Mouse (Mus musculus): ENCODE data around the gene Sulf2. TPM values are rescaled to one million over a fixed set of nuclear protein-coding genes. Genes with fewer than 3 reads are reported as not detected.

The Sulf2 gene
- polyA plus RNA-seq, 1 experiment, result 14.2 TPM

DNA sequence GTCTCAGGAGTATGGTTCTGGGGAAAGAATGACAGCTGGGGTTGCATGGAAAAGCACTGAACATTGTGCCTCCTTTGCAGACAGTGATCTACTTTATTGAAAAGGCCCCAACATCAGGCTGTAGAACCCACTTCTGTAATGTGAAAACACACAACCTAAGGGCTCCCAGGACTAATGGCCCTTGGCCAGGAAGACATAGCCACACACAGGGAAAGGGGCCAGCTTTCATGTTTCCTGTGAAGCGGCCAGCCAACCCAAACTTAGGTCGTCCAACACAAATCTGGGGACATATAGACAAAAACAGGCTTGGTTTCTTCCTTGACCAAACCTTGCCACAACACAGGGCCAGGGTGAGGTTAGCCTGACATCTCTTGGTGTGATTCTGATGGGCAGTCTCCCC is 35.5 kb downstream of the Sulf2 start:
- H3K27ac ChIP-seq (ENCODE audit: control insufficient read depth, insufficient read depth, low read depth, low read length), result no peak overlapping the region
- H3K27me3 ChIP-seq (ENCODE audit: control insufficient read depth, insufficient read depth, low read length), result no peaks in the 10 kb centered on the region
- H3K4me1 ChIP-seq (ENCODE audit: control insufficient read depth, insufficient read depth, low read length), result peaks cover 13% of the 10 kb centered on the region
- no peaks in the 10 kb centered on the region for H3K36me3 ChIP-seq (ENCODE audit: control insufficient read depth, insufficient read depth, low read length)
- no peak for TF ChIP-seq POLR2A (IDR thresholded peaks at IDR 0.05; ENCODE audit: control insufficient read depth, low read depth, low read length)
- TF ChIP-seq CTCF (IDR thresholded peaks at IDR 0.05; ENCODE audit: control insufficient read depth, insufficient read depth, insufficient replicate concordance, low read depth, low read length), result no peak
- H3K4me3 ChIP-seq (ENCODE audit: control insufficient read depth, low read depth, low read length), result no peak overlapping the region

DNA sequence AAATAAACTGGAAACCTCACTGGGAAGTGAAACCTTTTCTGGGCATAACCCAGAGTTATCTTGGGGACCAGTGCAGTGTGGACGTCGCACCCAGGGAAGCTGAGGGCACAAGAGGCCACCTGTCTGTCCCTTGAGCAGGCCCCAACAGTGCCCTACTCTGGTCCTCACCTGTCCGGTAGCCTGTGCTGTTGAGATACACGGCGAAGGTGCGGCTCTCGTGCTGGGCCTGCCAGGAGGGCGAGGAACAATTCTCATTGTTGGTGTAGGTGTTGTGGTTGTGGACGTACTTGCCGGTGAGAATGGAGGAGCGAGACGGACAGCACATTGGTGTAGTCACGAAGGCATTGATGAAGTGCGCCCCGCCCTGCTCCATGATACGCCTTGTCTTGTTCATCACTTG is 38.8 kb downstream of the Sulf2 start:
- Histone ChIP-seq H3K27me3 (ENCODE audit: control insufficient read depth, insufficient read depth, low read length) (no peaks in the 10 kb centered on the region), H3K4me1 (ENCODE audit: control insufficient read depth, insufficient read depth, low read length) (peaks cover 9% of the 10 kb centered on the region; the same call in 1 of the 2 replicates), H3K4me3 (ENCODE audit: control insufficient read depth, low read depth, low read length) (no peak overlapping the region), H3K36me3 (ENCODE audit: control insufficient read depth, insufficient read depth, low read length) (no peaks in the 10 kb centered on the region), H3K27ac (ENCODE audit: control insufficient read depth, insufficient read depth, low read depth, low read length) (no peak overlapping the region; the same call in 1 of the 2 replicates)
- TF ChIP-seq CTCF (IDR thresholded peaks at IDR 0.05; ENCODE audit: control insufficient read depth, insufficient read depth, insufficient replicate concordance, low read depth, low read length) (no peak), POLR2A (IDR thresholded peaks at IDR 0.05; ENCODE audit: control insufficient read depth, low read depth, low read length) (no peak)

DNA sequence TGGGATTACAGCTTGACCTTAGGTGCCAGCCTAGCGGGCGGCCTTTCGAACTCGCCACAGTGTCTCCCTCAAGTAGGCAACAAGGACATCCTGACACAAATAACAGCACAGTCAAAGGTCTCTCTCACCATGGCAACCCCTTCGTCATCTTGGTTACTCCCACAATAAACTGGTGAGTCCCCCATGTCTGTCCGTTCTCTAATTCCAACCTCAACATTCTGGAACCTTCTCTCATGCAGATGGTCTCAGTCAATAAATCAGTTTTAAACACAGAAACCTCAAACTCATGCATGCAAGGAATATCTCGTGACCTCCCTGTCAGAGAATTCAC is 39.2 kb downstream of the Sulf2 start:
- no peaks in the 10 kb centered on the region for H3K27me3 ChIP-seq (ENCODE audit: control insufficient read depth, insufficient read depth, low read length)
- H3K4me3 ChIP-seq (ENCODE audit: control insufficient read depth, low read depth, low read length), result no peak overlapping the region
- TF ChIP-seq CTCF (IDR thresholded peaks at IDR 0.05; ENCODE audit: control insufficient read depth, insufficient read depth, insufficient replicate concordance, low read depth, low read length) (no peak), POLR2A (IDR thresholded peaks at IDR 0.05; ENCODE audit: control insufficient read depth, low read depth, low read length) (no peak)
- H3K36me3 ChIP-seq (ENCODE audit: control insufficient read depth, insufficient read depth, low read length), result no peaks in the 10 kb centered on the region
- no peak overlapping the region for H3K27ac ChIP-seq (ENCODE audit: control insufficient read depth, insufficient read depth, low read depth, low read length)
- H3K4me1 ChIP-seq (ENCODE audit: control insufficient read depth, insufficient read depth, low read length), result peaks cover 9% of the 10 kb centered on the region; the same call in 1 of the 2 replicates

DNA sequence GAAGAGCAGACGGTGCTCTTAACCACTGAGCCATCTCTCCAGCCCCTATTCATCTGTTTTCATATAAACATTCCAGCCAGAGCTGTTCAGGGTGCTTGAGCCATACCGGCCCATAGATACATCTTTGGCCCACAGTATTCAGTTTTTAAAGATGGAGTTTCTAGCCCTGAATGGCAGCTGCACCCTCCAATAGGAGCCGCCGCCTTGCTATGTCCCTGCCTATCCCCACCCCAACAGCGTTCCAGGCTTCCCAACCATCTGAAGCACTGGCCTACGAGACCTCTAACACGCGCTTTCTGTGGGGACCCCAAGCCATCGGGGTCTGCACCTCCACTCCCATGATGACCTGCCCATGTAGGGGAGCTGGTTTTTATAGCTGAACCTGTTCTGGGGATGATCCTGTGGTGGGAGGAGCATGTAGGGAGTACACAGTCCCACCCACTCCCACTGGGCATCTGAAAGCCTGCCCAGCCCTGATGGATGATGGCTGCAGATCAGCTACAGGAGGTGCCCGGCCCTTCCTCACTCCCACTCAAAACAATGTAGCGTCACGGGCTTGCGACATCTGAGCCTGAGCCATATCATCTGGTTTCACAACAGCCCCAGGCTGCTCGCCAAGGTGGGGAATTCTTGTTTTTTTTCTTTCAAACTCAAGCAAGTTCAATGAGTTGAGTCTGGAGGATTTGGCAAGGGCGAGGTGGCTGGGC is 39.7 kb downstream of the Sulf2 start:
- H3K27me3 ChIP-seq (ENCODE audit: control insufficient read depth, insufficient read depth, low read length), result no peaks in the 10 kb centered on the region
- H3K4me3 ChIP-seq (ENCODE audit: control insufficient read depth, low read depth, low read length), result no peak overlapping the region
- peaks cover 7% of the 10 kb centered on the region; the same call in 1 of the 2 replicates for H3K4me1 ChIP-seq (ENCODE audit: control insufficient read depth, insufficient read depth, low read length)
- H3K27ac ChIP-seq (ENCODE audit: control insufficient read depth, insufficient read depth, low read depth, low read length), result peak overlapping the region; percentile 27; the same call in 1 of the 2 replicates
- TF ChIP-seq CTCF (IDR thresholded peaks at IDR 0.05; ENCODE audit: control insufficient read depth, insufficient read depth, insufficient replicate concordance, low read depth, low read length) (no peak), POLR2A (IDR thresholded peaks at IDR 0.05; ENCODE audit: control insufficient read depth, low read depth, low read length) (no peak)
- H3K36me3 ChIP-seq (ENCODE audit: control insufficient read depth, insufficient read depth, low read length), result no peaks in the 10 kb centered on the region

DNA sequence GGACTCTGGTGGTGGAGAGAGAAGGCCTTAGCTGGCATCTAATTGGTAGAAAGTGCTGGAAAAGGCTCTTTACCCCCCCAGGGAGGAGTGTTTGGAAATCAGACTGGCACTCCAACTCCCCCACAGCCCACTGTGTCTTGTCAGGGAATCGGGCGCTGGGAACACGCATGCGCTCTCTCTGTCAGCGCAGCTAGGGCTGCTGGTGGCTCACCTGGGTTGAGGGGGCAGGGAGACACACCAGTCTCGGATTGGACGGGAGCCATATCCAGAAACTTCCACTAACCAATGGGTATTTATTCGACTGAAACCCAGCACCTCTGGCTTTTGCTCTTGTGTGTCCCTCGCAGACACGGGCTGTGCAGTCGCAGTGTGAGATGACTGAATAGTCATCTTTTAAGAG is 42.5 kb downstream of the Sulf2 start:
- TF ChIP-seq POLR2A (IDR thresholded peaks at IDR 0.05; ENCODE audit: control insufficient read depth, low read depth, low read length), result no peak
- no peak for TF ChIP-seq CTCF (IDR thresholded peaks at IDR 0.05; ENCODE audit: control insufficient read depth, insufficient read depth, insufficient replicate concordance, low read depth, low read length)
- Histone ChIP-seq H3K36me3 (ENCODE audit: control insufficient read depth, insufficient read depth, low read length) (no peaks in the 10 kb centered on the region), H3K27ac (ENCODE audit: control insufficient read depth, insufficient read depth, low read depth, low read length) (no peak overlapping the region)

DNA sequence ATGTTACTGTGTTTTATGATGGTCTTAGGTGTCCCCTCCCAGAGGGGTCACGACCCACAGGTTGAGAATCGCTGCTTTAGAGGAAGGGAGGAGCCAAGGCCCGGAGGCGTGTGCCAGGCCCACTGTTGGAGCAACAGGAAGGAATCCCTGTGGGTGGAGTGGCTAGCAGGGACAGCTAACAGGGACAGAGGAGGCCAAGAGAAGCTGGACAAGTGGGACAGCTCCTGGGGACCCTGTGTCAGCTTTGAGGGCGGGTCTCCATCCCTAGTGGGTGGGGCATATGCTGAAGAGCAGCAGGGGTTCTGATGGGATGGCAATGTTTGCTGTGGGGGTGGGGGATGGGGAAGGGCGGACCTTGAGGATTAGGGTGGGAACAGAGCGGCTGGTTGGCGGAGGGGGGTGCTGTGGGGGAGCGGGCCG is 43.6 kb downstream of the Sulf2 start:
- H3K4me3 ChIP-seq (ENCODE audit: control insufficient read depth, low read depth, low read length), result no peak overlapping the region

More for the DNA sequence above, 42.5 kb downstream of the Sulf2 start:
- Histone ChIP-seq H3K4me3 (ENCODE audit: control insufficient read depth, low read depth, low read length) (no peak overlapping the region), H3K27me3 (ENCODE audit: control insufficient read depth, insufficient read depth, low read length) (no peaks in the 10 kb centered on the region), H3K4me1 (ENCODE audit: control insufficient read depth, insufficient read depth, low read length) (peaks cover 7% of the 10 kb centered on the region)

DNA sequence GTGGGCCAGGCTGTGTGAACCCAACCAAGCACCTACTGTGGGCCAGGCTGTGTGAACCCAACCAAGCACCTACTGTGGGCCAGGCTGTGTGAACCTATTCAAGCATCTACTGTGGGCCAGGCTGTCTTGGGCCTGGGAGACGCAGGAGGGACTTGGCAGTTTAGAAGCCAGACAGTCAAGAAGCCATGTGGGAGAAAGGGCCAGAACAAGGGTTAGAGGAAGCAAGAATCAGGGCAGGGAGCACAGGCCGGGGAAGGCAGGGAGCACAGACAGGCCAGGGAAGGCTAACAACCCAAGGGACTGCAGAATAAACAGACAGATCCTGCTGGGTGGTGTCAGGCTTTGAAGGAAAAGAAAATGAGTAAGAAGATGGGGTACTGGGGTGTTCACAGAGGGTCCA is 44.2 kb downstream of the Sulf2 start:
- H3K4me3 ChIP-seq (ENCODE audit: control insufficient read depth, low read depth, low read length), result no peak overlapping the region
- H3K27ac ChIP-seq (ENCODE audit: control insufficient read depth, insufficient read depth, low read depth, low read length), result no peak overlapping the region
- H3K36me3 ChIP-seq (ENCODE audit: control insufficient read depth, insufficient read depth, low read length), result no peaks in the 10 kb centered on the region
- H3K4me1 ChIP-seq (ENCODE audit: control insufficient read depth, insufficient read depth, low read length), result peaks cover 4% of the 10 kb centered on the region
- H3K27me3 ChIP-seq (ENCODE audit: control insufficient read depth, insufficient read depth, low read length), result no peaks in the 10 kb centered on the region
- TF ChIP-seq POLR2A (IDR thresholded peaks at IDR 0.05; ENCODE audit: control insufficient read depth, low read depth, low read length) (no peak), CTCF (IDR thresholded peaks at IDR 0.05; ENCODE audit: control insufficient read depth, insufficient read depth, insufficient replicate concordance, low read depth, low read length) (no peak)

More for the DNA sequence above, 43.6 kb downstream of the Sulf2 start:
- H3K36me3 ChIP-seq (ENCODE audit: control insufficient read depth, insufficient read depth, low read length), result no peaks in the 10 kb centered on the region
- no peak overlapping the region for H3K27ac ChIP-seq (ENCODE audit: control insufficient read depth, insufficient read depth, low read depth, low read length)
- H3K27me3 ChIP-seq (ENCODE audit: control insufficient read depth, insufficient read depth, low read length), result no peaks in the 10 kb centered on the region
- peaks cover 7% of the 10 kb centered on the region for H3K4me1 ChIP-seq (ENCODE audit: control insufficient read depth, insufficient read depth, low read length)
- TF ChIP-seq POLR2A (IDR thresholded peaks at IDR 0.05; ENCODE audit: control insufficient read depth, low read depth, low read length), result no peak
- TF ChIP-seq CTCF (IDR thresholded peaks at IDR 0.05; ENCODE audit: control insufficient read depth, insufficient read depth, insufficient replicate concordance, low read depth, low read length), result no peak
